Mouse (Mus musculus) right cerebral cortex, adult 18-20 months (tissue): ENCODE results near the gene Rnf121.

Experiments
- DNase-seq: peaks from one replicate; pipeline ENCODE4 v3.0.0; 2022; ENCODE audit warnings: mixed read lengths

The Rnf121 gene

GRCm38 (mm10) chr7:101998194-101998927 lies 66.9 kb downstream of the Rnf121 start:
- DNase-seq: peak; percentile 84

DNA sequence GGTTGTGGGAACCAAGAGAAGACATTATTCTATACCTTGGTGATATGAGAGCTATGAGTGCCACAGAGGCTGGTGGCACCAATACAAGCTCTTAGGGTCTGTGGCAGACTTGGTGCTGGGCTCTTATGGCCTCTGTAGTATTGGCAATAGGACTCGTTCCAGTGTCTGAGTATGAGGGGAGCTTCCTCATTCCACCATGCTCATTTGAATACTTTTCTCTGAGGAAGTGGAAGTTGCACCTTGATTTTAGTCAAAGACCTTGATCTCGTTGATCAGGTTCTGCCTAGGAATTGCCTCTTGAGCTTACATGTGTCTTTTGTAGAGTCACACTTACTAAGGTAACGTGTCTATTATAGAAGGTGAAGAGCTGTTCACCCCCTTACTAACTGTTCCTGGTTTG lies 71.0 kb downstream of the Rnf121 start:
- DNase-seq: no peak

GRCm38 (mm10) chr7:101985081-101985480 lies 80.2 kb downstream of the Rnf121 start:
- no peak for DNase-seq

DNA sequence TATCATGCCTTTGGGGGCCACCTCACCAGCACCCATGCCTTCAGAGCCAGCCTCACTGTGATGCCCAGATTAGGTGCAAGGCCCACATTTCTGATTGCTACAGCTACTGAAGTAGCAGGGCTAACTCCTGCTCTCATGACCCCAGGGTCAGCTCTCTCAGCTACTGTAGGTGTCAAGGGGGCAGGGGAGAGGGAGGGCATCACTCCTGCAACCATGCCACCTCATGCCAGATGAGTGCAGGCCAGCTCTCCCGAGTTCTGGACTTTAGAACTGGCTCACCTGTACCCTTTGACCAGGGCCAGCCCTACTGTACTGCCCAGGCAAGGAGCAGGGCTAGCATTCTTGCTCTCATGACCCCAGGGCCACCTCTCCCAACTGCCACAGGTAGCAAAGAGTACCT lies 82.5 kb downstream of the Rnf121 start:
- DNase-seq: no peak

GRCm38 (mm10) chr7:101974505-101974904 lies 90.8 kb downstream of the Rnf121 start:
- DNase-seq: no peak

DNA sequence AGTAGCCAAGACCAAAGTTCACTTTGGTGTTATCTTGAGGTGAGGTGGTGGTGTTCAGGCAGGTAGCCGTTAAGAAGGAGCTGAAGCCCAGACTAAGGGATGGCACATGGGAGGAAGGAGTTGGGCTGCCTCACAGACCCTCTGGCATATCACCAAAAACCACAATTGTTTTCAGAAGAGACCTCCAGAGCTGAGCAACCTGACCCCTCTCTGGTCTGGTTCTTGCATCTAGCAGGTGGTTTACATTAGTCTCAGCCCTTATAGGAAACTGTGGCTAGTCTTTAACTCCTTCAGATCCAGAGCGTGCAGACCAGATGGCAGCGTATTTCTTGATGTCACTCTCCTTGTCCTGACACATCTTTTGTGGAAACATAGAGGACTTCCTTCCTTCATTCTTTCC lies 91.5 kb downstream of the Rnf121 start:
- no peak for DNase-seq

- no peak for DNase-seq
Observed at GRCm38 (mm10) chr7:101971721-101972120, 93.5 kb downstream of the Rnf121 start.

DNA sequence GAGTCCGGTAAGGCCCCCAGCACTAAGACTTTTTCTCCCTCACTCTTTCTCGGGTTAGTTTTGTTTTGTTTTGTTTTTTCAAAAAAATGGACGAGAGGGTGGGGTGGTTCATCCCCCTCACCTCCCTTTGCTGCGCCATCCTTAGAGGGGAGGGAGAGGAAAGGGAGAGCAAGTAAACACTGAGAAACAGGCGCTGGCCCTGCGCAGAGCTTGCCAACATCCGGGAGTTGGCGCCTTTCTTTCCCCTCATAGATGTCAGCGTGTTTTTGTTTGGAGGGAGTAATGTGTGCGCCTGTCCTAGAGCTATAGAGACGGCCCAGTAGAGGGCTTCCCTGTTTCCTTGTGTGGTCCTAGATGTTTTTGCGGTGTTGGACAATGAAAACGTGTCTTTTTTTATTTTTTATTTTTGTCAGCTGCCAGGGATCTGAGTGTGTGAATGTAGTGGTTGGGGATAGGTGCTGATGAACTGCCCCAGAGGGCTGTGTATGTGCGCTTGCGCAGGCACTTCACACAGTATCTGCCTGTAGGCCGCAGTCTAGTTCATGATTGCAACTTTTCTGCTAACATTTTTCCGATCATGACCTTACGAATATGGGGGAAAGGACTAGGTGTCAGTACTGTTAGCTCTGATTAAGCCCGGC lies 94.3 kb downstream of the Rnf121 start:
- peak; percentile 82 for DNase-seq

- DNase-seq: peak; percentile 91
Observed at GRCm38 (mm10) chr7:101970429-101970775, 94.9 kb downstream of the Rnf121 start.

DNA sequence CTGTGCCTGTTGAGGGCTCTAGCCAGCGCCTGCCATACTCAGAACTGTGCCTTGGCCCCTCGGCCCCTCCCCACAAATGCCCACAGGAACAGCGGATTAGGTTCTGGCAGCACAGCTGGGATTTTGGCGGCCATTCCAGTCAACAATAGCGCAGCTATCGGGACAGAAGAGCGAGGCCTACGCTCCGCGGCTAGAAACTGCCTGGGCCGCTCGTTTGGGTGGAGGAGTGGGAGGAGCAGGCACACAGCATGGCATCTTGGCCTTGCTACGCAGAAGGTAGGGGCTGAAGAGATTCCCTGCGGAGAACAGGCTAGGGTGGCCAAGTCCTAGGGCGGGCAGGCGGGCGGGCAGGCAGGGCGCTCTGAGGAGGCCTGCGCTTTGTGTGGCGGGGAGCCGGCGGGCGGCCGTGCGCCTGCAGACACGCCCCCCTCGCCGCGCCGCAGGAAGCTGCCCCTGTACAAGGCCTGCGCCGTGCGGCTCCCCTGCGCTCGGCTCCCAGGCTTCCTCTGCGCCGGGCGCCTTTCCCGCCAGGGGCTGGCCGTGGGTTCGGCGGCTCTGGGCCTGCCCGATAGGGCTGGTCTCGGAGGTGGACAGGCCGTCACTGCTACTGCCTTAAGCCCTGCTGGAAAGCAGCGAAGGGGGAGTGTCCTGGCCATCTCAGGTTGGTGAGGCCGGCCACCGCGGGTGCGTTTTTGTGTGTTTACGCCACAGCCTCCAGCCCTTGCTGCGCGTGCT lies 95.4 kb downstream of the Rnf121 start:
- peak; percentile 88 for DNase-seq
